Mouse (Mus musculus) left cerebral cortex, postnatal 14 days (tissue): ENCODE results near the gene Cma2. TPM values are rescaled to one million over a fixed set of nuclear protein-coding genes. Genes with fewer than 3 reads are reported as not detected.
A peak's percentile ranks its signal among the peaks of the same experiment; 100 is the strongest.
"Not testable (repeated sequence)": the region's sequence is repeated elsewhere in the genome, so short reads cannot be mapped to it uniquely, and the experiment has no call there.

ENCODE experiments used
- DNase-seq, 2 experiments: peaks; one replicate each; pipeline ENCODE4 v3.0.0; 2021 to 2022; ENCODE audit warnings: low spot score in 2 of 2, mixed read lengths in 1 of 2
- intact Hi-C: fragments of 180-260 bp; cut with DNase I; formaldehyde crosslinking; loops from one replicate; pipeline ENCODE4 v1.15.1; 2025
- long read RNA-seq, 2 experiments: library from polyadenylated mRNA; stranded (forward); transcript quantifications; one replicate each; pipeline ENCODE4 v2.0.0; 2021
- total RNA-seq, 2 experiments: library from RNA; stranded (reverse); gene quantifications; 2 replicates each; pipeline ENCODE4 v1.2.3; 2021

Cma2 gene
- total RNA-seq: not detected
- long read RNA-seq, experiment 1: 0 reads
- long read RNA-seq, experiment 2: 0 reads

GRCm38 (mm10) chr14:55950346-55951030 is at the start of gene Cma2:
Gene Cma2 (plus strand): TSS chr14:55950980.
- DNase-seq: no peak
- intact Hi-C loops: no loop called here

- intact Hi-C loops: no loop called here
- no peak for DNase-seq
Observed at GRCm38 (mm10) chr14:55905518-55905917, 45.3 kb upstream of the Cma2 start.

- intact Hi-C loops: loop anchor here (10.0 kb wide), 1 partner anchor 229 kb away; the partner anchor contains the start of gene Tinf2
- no peak for DNase-seq
Observed at GRCm38 (mm10) chr14:55913406-55913805, 37.4 kb upstream of the Cma2 start.

- DNase-seq: peak; percentile 88 to 89
- intact Hi-C loops: loop anchor here (2.0 to 10.0 kb wide), 5 partner anchors 44 to 234 kb away; partner anchors contain the start of genes Adcy4, Ltb4r1, Nfatc4 and Tinf2
Observed at GRCm38 (mm10) chr14:55918240-55919082, 32.3 kb upstream of the Cma2 start.

GRCm38 (mm10) chr14:55922475-55923232 is 28.1 kb upstream of the Cma2 start:
- intact Hi-C loops: no loop called here
- no peak for DNase-seq

GRCm38 (mm10) chr14:55926847-55927246 is 23.9 kb upstream of the Cma2 start:
- intact Hi-C loops: no loop called here
- DNase-seq: no peak

GRCm38 (mm10) chr14:55929263-55929997 is 21.4 kb upstream of the Cma2 start:
- no peak for DNase-seq
- intact Hi-C loops: no loop called here

- DNase-seq: no peak
- intact Hi-C loops: no loop called here
Observed at GRCm38 (mm10) chr14:55933586-55933985, 17.2 kb upstream of the Cma2 start.

- DNase-seq: no peak
- intact Hi-C loops: no loop called here
Observed at GRCm38 (mm10) chr14:55940070-55940800, 10.5 kb upstream of the Cma2 start.

- DNase-seq: no peak
- intact Hi-C loops: no loop called here
Observed at GRCm38 (mm10) chr14:55943601-55944000, 7.2 kb upstream of the Cma2 start.

GRCm38 (mm10) chr14:55944575-55944974 is 6.2 kb upstream of the Cma2 start, which contains the start of gene Cma1:
Gene Cma1 (minus strand): TSS chr14:55944675.
- intact Hi-C loops: no loop called here
- DNase-seq: no peak

- no peak for DNase-seq
- intact Hi-C loops: no loop called here
Observed at GRCm38 (mm10) chr14:55946269-55946969, 4.4 kb upstream of the Cma2 start.

- no peak for DNase-seq
- intact Hi-C loops: no loop called here
Observed at GRCm38 (mm10) chr14:55963263-55963662, 12.5 kb downstream of the Cma2 start.

- DNase-seq, intact Hi-C loops: not testable (repeated sequence)
Observed at GRCm38 (mm10) chr14:55963900-55964299, 13.1 kb downstream of the Cma2 start.

- DNase-seq, intact Hi-C loops: not testable (repeated sequence)
Observed at GRCm38 (mm10) chr14:55987464-55987863, 36.7 kb downstream of the Cma2 start.

- intact Hi-C loops: no loop called here
- DNase-seq: no peak
Observed at GRCm38 (mm10) chr14:56013147-56013546, 62.4 kb downstream of the Cma2 start.

GRCm38 (mm10) chr14:56013924-56014323 is 63.1 kb downstream of the Cma2 start:
- intact Hi-C loops: no loop called here
- no peak for DNase-seq

GRCm38 (mm10) chr14:56017671-56018070 is 66.9 kb downstream of the Cma2 start, which contains the start of gene Mcpt1:
Gene Mcpt1 (plus strand): TSS chr14:56017971.
- intact Hi-C loops, DNase-seq: not testable (repeated sequence)
